Mouse (Mus musculus) MEL (cell line): ENCODE data around the gene Olfr938. TPM values are rescaled to one million over a fixed set of nuclear protein-coding genes. Genes with fewer than 3 reads are reported as not detected.

Experiments used
- DNase-seq: peaks from one replicate; pipeline ENCODE4 v3.0.0; 2011; ENCODE audit warnings: low read depth, low spot score
- H3K27ac ChIP-seq: 2 replicates; pipeline ENCODE4 v1.5.1; 2012; ENCODE audit warnings: low read depth, mild to moderate bottlenecking, control low read depth, low read length, moderate library complexity; ENCODE audit not compliant: control insufficient read depth
- H3K27me3 ChIP-seq, 2 experiments: fragments of 150-350 bp in 1 of 2; sonication (generic) in 1 of 2; 2 replicates each; pipeline ENCODE4 v1.6.1; 2012; ENCODE audit warnings: low read length in 2 of 2, mild to moderate bottlenecking in 2 of 2, improper control_type of control experiment in 1 of 2, moderate library complexity in 1 of 2; ENCODE audit not compliant: insufficient read depth in 2 of 2, control insufficient read depth in 1 of 2
- H3K36me3 ChIP-seq, 2 experiments: 2 replicates each; pipeline ENCODE4 v1.6.1; 2012 to 2014; ENCODE audit warnings: low read length in 2 of 2, improper control_type of control experiment in 1 of 2, inconsistent platforms in 1 of 2, mild to moderate bottlenecking in 1 of 2; ENCODE audit not compliant: insufficient read depth in 2 of 2, control insufficient read depth in 1 of 2
- H3K4me1 ChIP-seq, 2 experiments: fragments of 150-350 bp in 1 of 2; sonication (generic) in 1 of 2; 2 replicates each; pipeline ENCODE4 v1.6.1; 2012; ENCODE audit warnings: low read length in 2 of 2, improper control_type of control experiment in 1 of 2, mild to moderate bottlenecking in 1 of 2; ENCODE audit not compliant: insufficient read depth in 2 of 2, control insufficient read depth in 1 of 2
- H3K4me3 ChIP-seq, 2 experiments: fragments of 150-350 bp in 1 of 2; sonication (generic) in 1 of 2; 2 replicates each; pipeline ENCODE4 v1.5.1; 2012; ENCODE audit warnings: low read depth in 2 of 2, low read length in 2 of 2, mild to moderate bottlenecking in 2 of 2, moderate library complexity in 2 of 2, control low read depth in 1 of 2, improper control_type of control experiment in 1 of 2; ENCODE audit not compliant: control insufficient read depth in 1 of 2, insufficient read depth in 1 of 2
- H3K79me2 ChIP-seq: 2 replicates; pipeline ENCODE4 v1.6.1; 2012; ENCODE audit warnings: mild to moderate bottlenecking, low read length, moderate library complexity; ENCODE audit not compliant: control insufficient read depth, poor library complexity, insufficient read depth
- H3K9ac ChIP-seq: 2 replicates; pipeline ENCODE4 v1.6.1; 2012; ENCODE audit warnings: low read depth, mild to moderate bottlenecking, control low read depth, low read length, moderate library complexity; ENCODE audit not compliant: control insufficient read depth, poor library complexity, severe bottlenecking
- H3K9me3 ChIP-seq: fragments of 150-350 bp; sonication (generic); replicated peaks from 2 replicates; pipeline ENCODE4 v1.6.1; 2012; ENCODE audit warnings: mild to moderate bottlenecking, low read length, improper control_type of control experiment, moderate library complexity; ENCODE audit not compliant: insufficient read depth
- BHLHE40 ChIP-seq: IDR thresholded peaks from 2 replicates; pipeline ENCODE4 v1.6.1; 2012; ENCODE audit warnings: low read depth, mild to moderate bottlenecking, inconsistent platforms, low read length, improper control_type of control experiment, borderline replicate concordance
- CTCF ChIP-seq, 3 experiments: IDR thresholded peaks in 2 of 3; conservative IDR thresholded peaks in 1 of 3; 2 replicates each; pipeline ENCODE4 v1.5.1; 2011 to 2012; ENCODE audit warnings: low read length in 3 of 3, low read depth in 2 of 3, mild to moderate bottlenecking in 2 of 3, improper control_type of control experiment in 1 of 3, inconsistent platforms in 1 of 3, mixed read lengths in 1 of 3, moderate library complexity in 1 of 3; ENCODE audit not compliant: control insufficient read depth in 1 of 3, insufficient read depth in 1 of 3, poor library complexity in 1 of 3, severe bottlenecking in 1 of 3
- E2F4 ChIP-seq: IDR thresholded peaks from 2 replicates; pipeline ENCODE4 v1.6.1; 2011; ENCODE audit warnings: low read depth, low read length, improper control_type of control experiment, borderline replicate concordance
- ETS1 ChIP-seq: IDR thresholded peaks from 2 replicates; pipeline ENCODE4 v1.6.1; 2012; ENCODE audit warnings: low read depth, mild to moderate bottlenecking, inconsistent platforms, low read length, improper control_type of control experiment, moderate library complexity
- HCFC1 ChIP-seq: IDR thresholded peaks from 2 replicates; pipeline ENCODE4 v1.6.1; 2012; ENCODE audit warnings: low read depth, mild to moderate bottlenecking, inconsistent platforms, low read length, improper control_type of control experiment, moderate library complexity
- MAFK ChIP-seq: IDR thresholded peaks from 2 replicates; pipeline ENCODE4 v1.6.1; 2011; ENCODE audit warnings: low read depth, mild to moderate bottlenecking, low read length, improper control_type of control experiment, borderline replicate concordance
- MEF2A ChIP-seq: IDR thresholded peaks from 2 replicates; pipeline ENCODE4 v1.6.1; 2014; ENCODE audit warnings: low read depth, mild to moderate bottlenecking, inconsistent platforms, low read length, improper control_type of control experiment; ENCODE audit not compliant: poor library complexity, insufficient replicate concordance, severe bottlenecking; ENCODE audit errors: extremely low read depth
- MXI1 ChIP-seq: IDR thresholded peaks from 2 replicates; pipeline ENCODE4 v1.6.1; 2011; ENCODE audit warnings: mild to moderate bottlenecking, low read depth, low read length, improper control_type of control experiment
- MYC ChIP-seq: IDR thresholded peaks from 2 replicates; pipeline ENCODE4 v1.6.1; 2011; ENCODE audit warnings: low read depth, mild to moderate bottlenecking, low read length, improper control_type of control experiment, moderate library complexity
- RAD21 ChIP-seq: IDR thresholded peaks from 2 replicates; pipeline ENCODE4 v1.6.1; 2011; ENCODE audit warnings: mild to moderate bottlenecking, low read depth, low read length, improper control_type of control experiment
- RCOR1 ChIP-seq: IDR thresholded peaks from 2 replicates; pipeline ENCODE4 v1.6.1; 2012; ENCODE audit warnings: low read depth, mild to moderate bottlenecking, inconsistent platforms, low read length, improper control_type of control experiment
- SIN3A ChIP-seq: IDR thresholded peaks from 2 replicates; pipeline ENCODE4 v1.6.1; 2012; ENCODE audit warnings: low read length, improper control_type of control experiment, inconsistent platforms
- SMC3 ChIP-seq: IDR thresholded peaks from 2 replicates; pipeline ENCODE4 v1.6.1; 2011; ENCODE audit warnings: low read depth, low read length, improper control_type of control experiment
- TBP ChIP-seq: IDR thresholded peaks from 2 replicates; pipeline ENCODE4 v1.8.0; 2011; ENCODE audit warnings: low read depth, low read length, improper control_type of control experiment
- TCF12 ChIP-seq: IDR thresholded peaks from 2 replicates; pipeline ENCODE4 v1.6.1; 2014; ENCODE audit warnings: low read depth, mild to moderate bottlenecking, inconsistent platforms, low read length, improper control_type of control experiment, moderate library complexity
- USF1 ChIP-seq: IDR thresholded peaks from 2 replicates; pipeline ENCODE4 v1.6.1; 2014; ENCODE audit warnings: low read depth, mild to moderate bottlenecking, inconsistent platforms, low read length, improper control_type of control experiment, moderate library complexity
- ZNF384 ChIP-seq: IDR thresholded peaks from 2 replicates; pipeline ENCODE4 v1.6.1; 2012; ENCODE audit warnings: low read depth, mild to moderate bottlenecking, inconsistent platforms, low read length, improper control_type of control experiment
- polyA plus RNA-seq, 2 experiments: library from polyadenylated mRNA; stranded (reverse) in 1 of 2; unstranded in 1 of 2; fragments of >175 nt in 1 of 2; fragments of >200 nt in 1 of 2; gene quantifications; 2 replicates each; pipeline versions ENCODE4 v1.2.1 to v1.2.4; 2012; ENCODE audit warnings: low replicate concordance in 2 of 2, low read depth in 1 of 2; ENCODE audit not compliant: insufficient read length in 2 of 2, insufficient read depth in 1 of 2, missing spikeins in 1 of 2
- total RNA-seq: library from RNA; depleted of rRNA; stranded (reverse); fragments of 300-350 nt; gene quantifications from 2 replicates; pipeline ENCODE4 v1.2.3, GENCODE M21; 2012; rRNA removed

Olfr938 gene
- total and polyA plus RNA-seq, 3 experiments, result not detected

DNA sequence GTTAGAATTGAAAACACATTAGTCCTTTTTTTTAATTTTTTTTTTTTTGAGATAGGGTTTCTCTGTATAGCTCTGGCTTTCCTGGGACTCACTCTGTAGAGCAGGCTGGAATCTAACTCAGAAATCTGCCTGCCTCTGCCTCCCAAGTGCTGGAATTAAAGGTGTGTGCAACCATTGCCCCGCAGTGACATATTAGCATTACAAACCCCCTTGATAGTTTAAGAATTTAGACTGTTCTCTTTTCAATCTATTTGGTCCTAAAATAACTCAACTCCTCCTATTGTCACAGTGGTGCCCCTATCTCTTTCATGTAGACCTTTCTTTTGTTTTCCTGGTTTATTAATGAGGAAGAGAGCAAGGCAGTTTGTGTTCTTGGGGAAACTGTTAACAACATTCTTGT lies 48.6 kb upstream of the Olfr938 start:
- no peak overlapping the region for H3K27ac ChIP-seq
- H3K4me3 ChIP-seq, result no peak overlapping the region
- no peaks in the 10 kb centered on the region for H3K79me2 ChIP-seq
- no peaks in the 10 kb centered on the region for H3K27me3 ChIP-seq
- H3K4me1 ChIP-seq, result no peaks in the 10 kb centered on the region
- TF ChIP-seq MAFK, result no peak
- TF ChIP-seq ETS1, result no peak
- no peak for TF ChIP-seq TBP
- no peak for TF ChIP-seq TCF12
- DNase-seq, result no peak
- no peaks in the 10 kb centered on the region for H3K36me3 ChIP-seq
- no peaks in the 10 kb centered on the region for H3K9me3 ChIP-seq
- no peak overlapping the region for H3K9ac ChIP-seq

DNA sequence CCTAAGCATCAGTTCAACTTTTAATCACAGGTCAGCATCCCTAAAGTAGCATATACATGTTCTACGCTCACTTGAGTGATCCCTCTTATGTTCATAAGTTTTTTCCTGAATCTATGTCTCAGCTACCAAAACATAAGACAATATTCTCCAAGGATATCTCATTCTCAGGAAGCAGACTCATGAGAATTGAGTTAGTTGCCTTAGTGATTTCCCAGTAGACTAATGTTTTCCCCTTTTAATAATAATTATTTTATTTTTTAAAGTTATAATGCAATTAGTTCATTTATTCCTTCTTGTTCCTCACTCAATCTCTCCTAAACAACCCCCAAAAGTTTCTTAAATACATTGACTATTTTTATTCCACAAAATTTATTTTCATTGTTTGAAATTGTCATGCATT lies 13.8 kb downstream of the Olfr938 start, which contains the start of gene Olfr937:
Gene Olfr937, minus strand, starts transcription at position 101 of the 400 bp plus-strand sequence.
- Histone ChIP-seq H3K27ac (no peak within 1 kb of the TSS), H3K9me3 (no peaks in the 10 kb centered on the region), H3K27me3 (no peaks in the 10 kb centered on the region), H3K4me1 (no peaks in the 10 kb centered on the region), H3K4me3 (no peak within 1 kb of the TSS), H3K36me3 (no peaks in the 10 kb centered on the region), H3K79me2 (no peaks in the 10 kb centered on the region), H3K9ac (no peak within 1 kb of the TSS)
- TF ChIP-seq USF1 (no peak), SMC3 (no peak), E2F4 (no peak), SIN3A (no peak), RAD21 (no peak), HCFC1 (no peak), MEF2A (no peak), CTCF (IDR thresholded peaks at IDR 0.05 in 2 of 3, conservative IDR thresholded peaks at IDR 0.05 in 1 of 3; ENCODE audit: control insufficient read depth in 1 of 3, insufficient read depth in 1 of 3, low read depth in 2 of 3, low read length in 3 of 3, poor library complexity in 1 of 3, severe bottlenecking in 1 of 3) (no peak), RCOR1 (no peak), MYC (no peak), BHLHE40 (no peak), ZNF384 (no peak), MXI1 (no peak)
- no peak for DNase-seq

Other genes starting within 250 kb of the Olfr938 start
- gene Olfr924, start 234.4 kb downstream of the Olfr938 start, total RNA-seq, result not detected in 2 replicates
- gene Olfr924, start 234.4 kb downstream of the Olfr938 start, polyA plus RNA-seq, result not detected
- gene Olfr26, start 223.8 kb downstream of the Olfr938 start, total RNA-seq, result not detected in 2 replicates
- not detected for gene Olfr26, start 223.8 kb downstream of the Olfr938 start, polyA plus RNA-seq
- gene Olfr926, start 201.8 kb downstream of the Olfr938 start, total RNA-seq, result not detected in 2 replicates
- gene Olfr926, start 201.8 kb downstream of the Olfr938 start, polyA plus RNA-seq, result not detected
- gene Olfr930, start 149.1 kb downstream of the Olfr938 start, total RNA-seq, result not detected in 2 replicates
- gene Olfr930, start 149.1 kb downstream of the Olfr938 start, polyA plus RNA-seq, result not detected
- gene Olfr933, start 106.6 kb downstream of the Olfr938 start, total RNA-seq, result not detected in 2 replicates
- gene Olfr933, start 106.6 kb downstream of the Olfr938 start, polyA plus RNA-seq, result not detected
- not detected in 2 replicates for gene Olfr934, start 90.6 kb downstream of the Olfr938 start, total RNA-seq
- not detected for gene Olfr934, start 90.6 kb downstream of the Olfr938 start, polyA plus RNA-seq
- gene Olfr935, start 79.2 kb downstream of the Olfr938 start, total RNA-seq, result not detected in 2 replicates
- not detected for gene Olfr935, start 79.2 kb downstream of the Olfr938 start, polyA plus RNA-seq
- not detected in 2 replicates for gene Olfr146, start 55.5 kb downstream of the Olfr938 start, total RNA-seq
- gene Olfr146, start 55.5 kb downstream of the Olfr938 start, polyA plus RNA-seq, result not detected
- gene Olfr937, start 13.9 kb downstream of the Olfr938 start, total RNA-seq, result not detected in 2 replicates
- not detected for gene Olfr937, start 13.9 kb downstream of the Olfr938 start, polyA plus RNA-seq
- gene Olfr27, start 49.2 kb upstream of the Olfr938 start, total RNA-seq, result not detected in 2 replicates
- gene Olfr27, start 49.2 kb upstream of the Olfr938 start, polyA plus RNA-seq, result not detected
- gene Olfr943, start 87.4 kb upstream of the Olfr938 start, total RNA-seq, result not detected in 2 replicates
- gene Olfr943, start 87.4 kb upstream of the Olfr938 start, polyA plus RNA-seq, result not detected
- not detected in 2 replicates for gene Olfr944, start 123.0 kb upstream of the Olfr938 start, total RNA-seq
- gene Olfr944, start 123.0 kb upstream of the Olfr938 start, polyA plus RNA-seq, result not detected
- gene Olfr1537, start 171.1 kb upstream of the Olfr938 start, total RNA-seq, result not detected in 2 replicates
- not detected for gene Olfr1537, start 171.1 kb upstream of the Olfr938 start, polyA plus RNA-seq
- gene Olfr945, start 197.9 kb upstream of the Olfr938 start, total RNA-seq, result not detected in 2 replicates
- not detected for gene Olfr945, start 197.9 kb upstream of the Olfr938 start, polyA plus RNA-seq
- gene Olfr948, start 247.2 kb upstream of the Olfr938 start, total RNA-seq, result not detected in 2 replicates
- not detected for gene Olfr948, start 247.2 kb upstream of the Olfr938 start, polyA plus RNA-seq